ENCODE assay signal across 7 mouse cellular contexts in the genomic region with DNA sequence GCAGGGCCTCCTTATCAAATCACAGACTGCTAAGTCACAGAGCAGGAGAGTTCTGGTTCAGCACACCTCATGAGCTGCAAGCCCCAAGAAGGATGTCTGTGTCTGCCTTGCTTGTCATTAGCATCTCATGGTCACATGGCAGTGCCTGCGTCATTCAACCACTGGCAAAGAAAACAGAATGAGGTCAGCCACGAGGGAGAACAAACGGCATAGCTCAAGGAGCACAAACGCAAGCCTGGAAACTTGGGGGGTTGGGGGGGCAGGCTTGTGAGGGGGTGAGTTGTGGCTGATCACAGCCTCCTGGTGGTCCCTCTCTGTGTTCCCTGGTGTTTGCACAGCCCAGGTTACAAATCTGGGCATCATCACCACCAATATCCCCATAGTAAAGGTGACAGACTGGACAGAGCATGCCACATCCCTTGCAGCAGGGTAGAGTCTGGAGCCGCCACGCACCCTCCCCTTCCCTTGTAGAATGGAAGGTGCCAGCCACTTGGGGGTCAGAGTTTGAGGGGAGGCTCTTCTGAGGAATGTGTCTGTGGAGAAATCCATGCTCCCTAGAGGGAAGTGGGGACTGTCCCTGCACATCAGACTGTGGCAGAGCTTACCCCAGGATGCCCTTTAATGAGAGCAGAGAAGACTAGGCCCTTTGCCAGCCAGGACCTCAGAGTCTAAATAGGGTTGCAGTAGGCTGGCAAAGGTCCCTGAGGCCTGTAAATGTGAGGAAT.
DNase-seq lines count a peak whose midpoint lies in the region; ATAC-seq and TF ChIP-seq lines count a peak whose summit lies in the region.

No protein-coding gene starts in this region.

- ATAC-seq in forebrain, embryonic 15.5 days (replicated peaks) = peak; percentile 75
- peak; percentile 87 for ATAC-seq in midbrain, embryonic 13.5 days

- peak; percentile 95 for DNase-seq in CH12.LX (ENCODE audit: extremely low read depth)
- peak; percentile 87 for DNase-seq in adrenal gland, adult 2 months
- no peak for DNase-seq in hindbrain, embryonic 10.5 days (ENCODE audit: low spot score)
- peak; percentile 75 for DNase-seq in layer of hippocampus, adult 9-11 months
- DNase-seq in testis, postnatal 10 days (ENCODE audit: low spot score) = no peak

- peak overlapping the region; percentile 17; the same call in 1 of the 2 replicates for H3K4me2 ChIP-seq in CH12.LX (ENCODE audit: insufficient read depth, low read depth, poor library complexity, severe bottlenecking)
- no peak overlapping the region for H3K4me2 ChIP-seq in forebrain, embryonic 15.5 days (replicated peaks)
- peak overlapping the region; percentile 23; the same call in 1 of the 2 replicates for H3K4me2 ChIP-seq in midbrain, embryonic 13.5 days (replicated peaks)

- no peaks in the 10 kb centered on the region for H3K79me2 ChIP-seq in CH12.LX (replicated peaks; ENCODE audit: control insufficient read depth, extremely low read depth, insufficient read depth, poor library complexity, severe bottlenecking)

- peaks cover 0 to 2% of the 10 kb centered on the region in 2 experiments for H3K36me3 ChIP-seq in CH12.LX (replicated peaks in 1 of 2; ENCODE audit: control insufficient read depth in 1 of 2, insufficient read depth in 1 of 2, low read length in 1 of 2)
- H3K36me3 ChIP-seq in forebrain, embryonic 15.5 days = no peaks in the 10 kb centered on the region
- no peaks in the 10 kb centered on the region for H3K36me3 ChIP-seq in hindbrain, embryonic 10.5 days
- no peaks in the 10 kb centered on the region for H3K36me3 ChIP-seq in midbrain, embryonic 13.5 days

- 0 out of 2 replicates have a peak, but pooled peaks have one; percentile 18 for TF ChIP-seq POLR2A in CH12.LX (IDR thresholded peaks at IDR 0.05; ENCODE audit: low read depth, low read length)

- peak overlapping the region in 2 of 3 experiments; percentile 25 to 36 for H3K4me3 ChIP-seq in CH12.LX (replicated peaks in 1 of 3; ENCODE audit: low read depth in 2 of 3, low read length in 2 of 3, poor library complexity in 1 of 3)
- no peak overlapping the region for H3K4me3 ChIP-seq in forebrain, embryonic 15.5 days
- no peak overlapping the region for H3K4me3 ChIP-seq in hindbrain, embryonic 10.5 days
- no peak overlapping the region for H3K4me3 ChIP-seq in midbrain, embryonic 13.5 days (replicated peaks)

- no peak overlapping the region for H3K9ac ChIP-seq in CH12.LX (ENCODE audit: insufficient read depth, low read depth)
- peak overlapping the region; percentile 10; the same call in 1 of the 2 replicates for H3K9ac ChIP-seq in forebrain, embryonic 15.5 days (replicated peaks)
- no peak overlapping the region for H3K9ac ChIP-seq in midbrain, embryonic 13.5 days (replicated peaks)

- in situ Hi-C loops in CH12.LX (cut with MboI; ENCODE audit: low pct_ligation_motif_present, low pct_unique_long_range_greater_than_20kb, low sequenced_read_pairs) = loop anchor here (5.0 kb wide), 2 partner anchors 33 to 37 kb away; no protein-coding TSS in a partner anchor

- peaks cover 60 to 86% of the 10 kb centered on the region in 2 experiments for H3K4me1 ChIP-seq in CH12.LX (ENCODE audit: control insufficient read depth in 1 of 2, insufficient read depth in 2 of 2)
- peaks cover 26% of the 10 kb centered on the region for H3K4me1 ChIP-seq in forebrain, embryonic 15.5 days
- H3K4me1 ChIP-seq in hindbrain, embryonic 10.5 days (replicated peaks) = peaks cover 37% of the 10 kb centered on the region
- H3K4me1 ChIP-seq in midbrain, embryonic 13.5 days (replicated peaks) = peaks cover 19% of the 10 kb centered on the region

- peak overlapping the region; percentile 91 for H3K27ac ChIP-seq in CH12.LX (ENCODE audit: insufficient read depth, low read depth)
- H3K27ac ChIP-seq in forebrain, embryonic 15.5 days (replicated peaks) = peak overlapping the region; percentile 76
- peak overlapping the region; percentile 60; the same call in 1 of the 2 replicates for H3K27ac ChIP-seq in hindbrain, embryonic 10.5 days
- H3K27ac ChIP-seq in midbrain, embryonic 13.5 days = peak overlapping the region; percentile 80

- dilution Hi-C loops in CH12.LX (cut with MboI; ENCODE audit: extremely low pct_ligation_motif_present, extremely low pct_unique_long_range_greater_than_20kb, low sequenced_read_pairs) = no loop called here

- TF ChIP-seq RAD21 in CH12.LX (IDR thresholded peaks at IDR 0.05; ENCODE audit: low read depth, low read length) = no peak; the same call in 1 of the 2 replicates

- no peaks in the 10 kb centered on the region for H3K27me3 ChIP-seq in CH12.LX (replicated peaks)
- H3K27me3 ChIP-seq in forebrain, embryonic 15.5 days = no peaks in the 10 kb centered on the region
- H3K27me3 ChIP-seq in hindbrain, embryonic 10.5 days (ENCODE audit: insufficient read depth, poor library complexity, severe bottlenecking) = no peaks in the 10 kb centered on the region
- no peaks in the 10 kb centered on the region for H3K27me3 ChIP-seq in midbrain, embryonic 13.5 days

- WGBS in forebrain, embryonic 15.5 days = 16% methylated on average over 6 of the region's 6 CpGs
- WGBS in hindbrain, embryonic 10.5 days = 47% methylated on average over 6 of the region's 6 CpGs
- 35% methylated on average over 6 of the region's 6 CpGs for WGBS in midbrain, embryonic 13.5 days

- no peak for TF ChIP-seq CTCF in CH12.LX (conservative IDR thresholded peaks at IDR 0.05 in 1 of 2, IDR thresholded peaks at IDR 0.05 in 1 of 2; ENCODE audit: low read depth in 2 of 2, low read length in 2 of 2)

- no peaks in the 10 kb centered on the region for H3K9me3 ChIP-seq in CH12.LX (replicated peaks; ENCODE audit: low read length)
- no peaks in the 10 kb centered on the region for H3K9me3 ChIP-seq in forebrain, embryonic 15.5 days
- no peaks in the 10 kb centered on the region for H3K9me3 ChIP-seq in hindbrain, embryonic 10.5 days
- H3K9me3 ChIP-seq in midbrain, embryonic 13.5 days = no peaks in the 10 kb centered on the region

- peak; percentile 65 for TF ChIP-seq EP300 in CH12.LX (IDR thresholded peaks at IDR 0.05; ENCODE audit: low read length)

TF ChIP-seq in CH12.LX, 34 proteins besides CTCF, POLR2A, EP300 and RAD21:
- no peak for TF ChIP-seq PAX5 (IDR thresholded peaks at IDR 0.05; ENCODE audit: low read length)
- peak; percentile 84 for TF ChIP-seq MYC (IDR thresholded peaks at IDR 0.05; ENCODE audit: low read depth, low read length)
- TF ChIP-seq MXI1 (IDR thresholded peaks at IDR 0.05; ENCODE audit: low read depth, low read length) = peak; percentile 68; the same call in 1 of the 2 replicates
- peak; percentile 97 for TF ChIP-seq ETS1 (conservative IDR thresholded peaks at IDR 0.05; ENCODE audit: low read depth, low read length)
- TF ChIP-seq KAT2A (IDR thresholded peaks at IDR 0.05; ENCODE audit: insufficient replicate concordance, low read length) = no peak
- TF ChIP-seq TCF12 (IDR thresholded peaks at IDR 0.05; ENCODE audit: low read depth, low read length) = peak; percentile 77; the same call in 1 of the 2 replicates
- TF ChIP-seq NELFE (IDR thresholded peaks at IDR 0.05; ENCODE audit: low read depth, low read length) = no peak
- TF ChIP-seq MAX (IDR thresholded peaks at IDR 0.05; ENCODE audit: low read length) = peak; percentile 97
- TF ChIP-seq NRF1 (IDR thresholded peaks at IDR 0.05; ENCODE audit: low read depth, low read length) = no peak
- no peak for TF ChIP-seq CHD1 (IDR thresholded peaks at IDR 0.05; ENCODE audit: low read depth, low read length)
- TF ChIP-seq MEF2A (IDR thresholded peaks at IDR 0.05; ENCODE audit: borderline replicate concordance, low read depth, low read length) = peak; percentile 68
- peak; percentile 82 for TF ChIP-seq USF2 (conservative IDR thresholded peaks at IDR 0.05; ENCODE audit: low read depth, low read length)
- TF ChIP-seq SIN3A (IDR thresholded peaks at IDR 0.05; ENCODE audit: low read length) = no peak
- TF ChIP-seq CHD2 (IDR thresholded peaks at IDR 0.05; ENCODE audit: low read length) = peak; percentile 59; the same call in 1 of the 2 replicates
- TF ChIP-seq JUN (IDR thresholded peaks at IDR 0.05; ENCODE audit: insufficient read depth, low read depth, low read length) = peak; percentile 17; the same call in 1 of the 2 replicates
- no peak for TF ChIP-seq GABPA (IDR thresholded peaks at IDR 0.05; ENCODE audit: insufficient replicate concordance, low read depth, low read length)
- TF ChIP-seq ELF1 (IDR thresholded peaks at IDR 0.05; ENCODE audit: low read depth, low read length) = 0 out of 2 replicates have a peak, but pooled peaks have one; percentile 38
- no peak for TF ChIP-seq ZMIZ1 (IDR thresholded peaks at IDR 0.05; ENCODE audit: low read depth, low read length)
- no peak for TF ChIP-seq HCFC1 (IDR thresholded peaks at IDR 0.05; ENCODE audit: low read depth, low read length)
- peak; percentile 50; the same call in 1 of the 2 replicates for TF ChIP-seq IRF4 (IDR thresholded peaks at IDR 0.05; ENCODE audit: low read depth, low read length)
- TF ChIP-seq POLR2AphosphoS2 (IDR thresholded peaks at IDR 0.05; ENCODE audit: low read depth, low read length) = no peak
- TF ChIP-seq BHLHE40 (IDR thresholded peaks at IDR 0.05; ENCODE audit: low read depth, low read length) = peak; percentile 93
- TF ChIP-seq E2F4 (IDR thresholded peaks at IDR 0.05; ENCODE audit: insufficient replicate concordance, low read depth, low read length) = no peak
- no peak for TF ChIP-seq ZC3H11A (IDR thresholded peaks at IDR 0.05; ENCODE audit: low read depth, low read length)
- no peak for TF ChIP-seq SMC3 (IDR thresholded peaks at IDR 0.05; ENCODE audit: low read depth, low read length)
- no peak for TF ChIP-seq ZKSCAN1 (IDR thresholded peaks at IDR 0.05; ENCODE audit: borderline replicate concordance, low read depth, low read length)
- no peak for TF ChIP-seq ZNF384 (IDR thresholded peaks at IDR 0.05; ENCODE audit: low read depth, low read length)
- TF ChIP-seq UBTF (IDR thresholded peaks at IDR 0.05; ENCODE audit: low read depth, low read length) = no peak
- TF ChIP-seq JUND (conservative IDR thresholded peaks at IDR 0.05; ENCODE audit: low read depth, low read length) = no peak; the same call in 1 of the 2 replicates
- TF ChIP-seq MAZ (IDR thresholded peaks at IDR 0.05; ENCODE audit: low read depth, low read length) = 0 out of 2 replicates have a peak, but pooled peaks have one; percentile 55
- no peak for TF ChIP-seq MAFK (IDR thresholded peaks at IDR 0.05; ENCODE audit: insufficient replicate concordance, low read length)
- TF ChIP-seq RCOR1 (conservative IDR thresholded peaks at IDR 0.05; ENCODE audit: low read depth, low read length) = 0 out of 2 replicates have a peak, but pooled peaks have one; percentile 41
- TF ChIP-seq USF1 (IDR thresholded peaks at IDR 0.05; ENCODE audit: low read depth, low read length) = peak; percentile 87
- no peak for TF ChIP-seq TBP (conservative IDR thresholded peaks at IDR 0.05; ENCODE audit: low read depth, low read length)

Comparison
In these comparisons a context has a peak if more than half of its experiments do, and no peak if none do; other contexts are left out.
1. DNase-seq: peak in CH12.LX (single experiment), adrenal gland, adult 2 months (single experiment) and layer of hippocampus, adult 9-11 months (single experiment); none in hindbrain, embryonic 10.5 days (single experiment) and testis, postnatal 10 days (single experiment).
2. H3K4me3 ChIP-seq: peak in CH12.LX (2 of 3); none in forebrain, embryonic 15.5 days (single experiment), hindbrain, embryonic 10.5 days (single experiment) and midbrain, embryonic 13.5 days (single experiment).
3. Peak in every context shown above with its lines, with median percentiles within 50 percentile points of each other: H3K27ac ChIP-seq.